Mouse (Mus musculus): ENCODE data around the gene Nup205. TPM values are rescaled to one million over a fixed set of nuclear protein-coding genes. Genes with fewer than 3 reads are reported as not detected.

Nup205 gene
- polyA plus RNA-seq, 1 experiment from 2014 or later = 46.7 TPM

GRCm38 (mm10) chr6:35254136-35254904, 77.1 kb downstream of the Nup205 start:
- Histone ChIP-seq H3K4me2 (replicated peaks; ENCODE audit: low read depth, low read length) (peak overlapping the region; percentile 66), H3K4me1 (ENCODE audit: control insufficient read depth, insufficient read depth, low read length) (peaks cover 28% of the 10 kb centered on the region), H3K4me3 (ENCODE audit: low read depth, low read length) (peak overlapping the region; percentile 77; the same call in 1 of the 2 replicates), H3K27me3 (ENCODE audit: control insufficient read depth, insufficient read depth, low read length) (no peaks in the 10 kb centered on the region), H3K9me3 (ENCODE audit: control insufficient read depth, low read depth, low read length) (no peaks in the 10 kb centered on the region), H3K27ac (ENCODE audit: low read length) (no peak overlapping the region), H3K9ac (replicated peaks; ENCODE audit: low read depth, low read length) (peak overlapping the region; percentile 67; the same call in 1 of the 2 replicates), H3K36me3 (ENCODE audit: control insufficient read depth, insufficient read depth, low read length) (no peaks in the 10 kb centered on the region)
- peak; percentile 51; the same call in 1 of the 2 replicates for ATAC-seq (ENCODE audit: insufficient number of reproducible peaks, insufficient read depth, low FRiP score, low read depth)
- WGBS = 46% methylated on average over 9 of the region's 9 CpGs

GRCm38 (mm10) chr6:35255017-35255416, 77.8 kb downstream of the Nup205 start:
- no peaks in the 10 kb centered on the region for H3K27me3 ChIP-seq (ENCODE audit: control insufficient read depth, insufficient read depth, low read length)
- no peaks in the 10 kb centered on the region for H3K36me3 ChIP-seq (ENCODE audit: control insufficient read depth, insufficient read depth, low read length)
- no peak overlapping the region; the same call in 1 of the 2 replicates for H3K9ac ChIP-seq (replicated peaks; ENCODE audit: low read depth, low read length)
- no peak for ATAC-seq (ENCODE audit: insufficient number of reproducible peaks, insufficient read depth, low FRiP score, low read depth)
- 70% methylated on average over 12 of the region's 12 CpGs for WGBS
- peak overlapping the region; percentile 66 for H3K4me2 ChIP-seq (replicated peaks; ENCODE audit: low read depth, low read length)
- peaks cover 28% of the 10 kb centered on the region for H3K4me1 ChIP-seq (ENCODE audit: control insufficient read depth, insufficient read depth, low read length)
- no peaks in the 10 kb centered on the region for H3K9me3 ChIP-seq (ENCODE audit: control insufficient read depth, low read depth, low read length)
- H3K4me3 ChIP-seq (ENCODE audit: low read depth, low read length) = peak overlapping the region; percentile 77; the same call in 1 of the 2 replicates
- no peak overlapping the region for H3K27ac ChIP-seq (ENCODE audit: low read length)

- WGBS = 79% methylated on average over 7 of the region's 7 CpGs
- Histone ChIP-seq H3K27ac (ENCODE audit: low read length) (no peak overlapping the region), H3K27me3 (ENCODE audit: control insufficient read depth, insufficient read depth, low read length) (no peaks in the 10 kb centered on the region), H3K36me3 (ENCODE audit: control insufficient read depth, insufficient read depth, low read length) (0 out of 2 replicates have a peak, but pooled peaks cover 4% of the 10 kb centered on the region), H3K4me1 (ENCODE audit: control insufficient read depth, insufficient read depth, low read length) (peaks cover 28% of the 10 kb centered on the region), H3K4me2 (replicated peaks; ENCODE audit: low read depth, low read length) (no peak overlapping the region), H3K9me3 (ENCODE audit: control insufficient read depth, low read depth, low read length) (no peaks in the 10 kb centered on the region), H3K4me3 (ENCODE audit: low read depth, low read length) (no peak overlapping the region), H3K9ac (replicated peaks; ENCODE audit: low read depth, low read length) (no peak overlapping the region)
- no peak for ATAC-seq (ENCODE audit: insufficient number of reproducible peaks, insufficient read depth, low FRiP score, low read depth)
Observed at GRCm38 (mm10) chr6:35256691-35257090, 79.5 kb downstream of the Nup205 start.

- Histone ChIP-seq H3K9ac (replicated peaks; ENCODE audit: low read depth, low read length) (no peak overlapping the region), H3K4me2 (replicated peaks; ENCODE audit: low read depth, low read length) (no peak overlapping the region), H3K27me3 (ENCODE audit: control insufficient read depth, insufficient read depth, low read length) (no peaks in the 10 kb centered on the region), H3K4me1 (ENCODE audit: control insufficient read depth, insufficient read depth, low read length) (peaks cover 28% of the 10 kb centered on the region), H3K27ac (ENCODE audit: low read length) (no peak overlapping the region), H3K4me3 (ENCODE audit: low read depth, low read length) (no peak overlapping the region), H3K9me3 (ENCODE audit: control insufficient read depth, low read depth, low read length) (no peaks in the 10 kb centered on the region), H3K36me3 (ENCODE audit: control insufficient read depth, insufficient read depth, low read length) (peaks cover 5% of the 10 kb centered on the region; the same call in 1 of the 2 replicates)
- ATAC-seq (ENCODE audit: insufficient number of reproducible peaks, insufficient read depth, low FRiP score, low read depth) = no peak
- 87% methylated on average over 13 of the region's 13 CpGs for WGBS
Observed at GRCm38 (mm10) chr6:35257626-35258190, 80.5 kb downstream of the Nup205 start.

- Histone ChIP-seq H3K9ac (replicated peaks; ENCODE audit: low read depth, low read length) (no peak overlapping the region), H3K4me1 (ENCODE audit: control insufficient read depth, insufficient read depth, low read length) (peaks cover 21% of the 10 kb centered on the region)
- 97% methylated on average over 2 of the region's 2 CpGs for WGBS
Observed at GRCm38 (mm10) chr6:35258922-35259321, 81.7 kb downstream of the Nup205 start.

GRCm38 (mm10) chr6:35259526-35259925, 82.3 kb downstream of the Nup205 start:
- 78% methylated on average over 5 of the region's 5 CpGs for WGBS
- H3K27ac ChIP-seq (ENCODE audit: low read length) = no peak overlapping the region
- H3K4me3 ChIP-seq (ENCODE audit: low read depth, low read length) = no peak overlapping the region
- H3K27me3 ChIP-seq (ENCODE audit: control insufficient read depth, insufficient read depth, low read length) = no peaks in the 10 kb centered on the region
- peaks cover 5% of the 10 kb centered on the region; the same call in 1 of the 2 replicates for H3K36me3 ChIP-seq (ENCODE audit: control insufficient read depth, insufficient read depth, low read length)
- no peaks in the 10 kb centered on the region for H3K9me3 ChIP-seq (ENCODE audit: control insufficient read depth, low read depth, low read length)
- H3K9ac ChIP-seq (replicated peaks; ENCODE audit: low read depth, low read length) = no peak overlapping the region
- peaks cover 15% of the 10 kb centered on the region for H3K4me1 ChIP-seq (ENCODE audit: control insufficient read depth, insufficient read depth, low read length)
- H3K4me2 ChIP-seq (replicated peaks; ENCODE audit: low read depth, low read length) = no peak overlapping the region
- no peak for ATAC-seq (ENCODE audit: insufficient number of reproducible peaks, insufficient read depth, low FRiP score, low read depth)

More at GRCm38 (mm10) chr6:35258922-35259321, 81.7 kb downstream of the Nup205 start:
- Histone ChIP-seq H3K4me2 (replicated peaks; ENCODE audit: low read depth, low read length) (no peak overlapping the region), H3K27me3 (ENCODE audit: control insufficient read depth, insufficient read depth, low read length) (no peaks in the 10 kb centered on the region), H3K36me3 (ENCODE audit: control insufficient read depth, insufficient read depth, low read length) (peaks cover 5% of the 10 kb centered on the region; the same call in 1 of the 2 replicates), H3K9me3 (ENCODE audit: control insufficient read depth, low read depth, low read length) (no peaks in the 10 kb centered on the region), H3K4me3 (ENCODE audit: low read depth, low read length) (no peak overlapping the region), H3K27ac (ENCODE audit: low read length) (no peak overlapping the region)
- ATAC-seq (ENCODE audit: insufficient number of reproducible peaks, insufficient read depth, low FRiP score, low read depth) = no peak

- Histone ChIP-seq H3K9ac (replicated peaks; ENCODE audit: low read depth, low read length) (no peak overlapping the region), H3K27me3 (ENCODE audit: control insufficient read depth, insufficient read depth, low read length) (no peaks in the 10 kb centered on the region), H3K27ac (ENCODE audit: low read length) (no peak overlapping the region), H3K4me3 (ENCODE audit: low read depth, low read length) (no peak overlapping the region), H3K9me3 (ENCODE audit: control insufficient read depth, low read depth, low read length) (no peaks in the 10 kb centered on the region), H3K4me2 (replicated peaks; ENCODE audit: low read depth, low read length) (no peak overlapping the region), H3K36me3 (ENCODE audit: control insufficient read depth, insufficient read depth, low read length) (peaks cover 5% of the 10 kb centered on the region; the same call in 1 of the 2 replicates), H3K4me1 (ENCODE audit: control insufficient read depth, insufficient read depth, low read length) (peaks cover 6% of the 10 kb centered on the region; the same call in 1 of the 2 replicates)
- no peak for ATAC-seq (ENCODE audit: insufficient number of reproducible peaks, insufficient read depth, low FRiP score, low read depth)
- WGBS = 80% methylated on average over 7 of the region's 7 CpGs
Observed at GRCm38 (mm10) chr6:35260531-35260930, 83.3 kb downstream of the Nup205 start.

GRCm38 (mm10) chr6:35265580-35266278, 88.5 kb downstream of the Nup205 start:
- no peak for ATAC-seq (ENCODE audit: insufficient number of reproducible peaks, insufficient read depth, low FRiP score, low read depth)
- WGBS = 86% methylated on average over 15 of the region's 15 CpGs
- H3K27ac ChIP-seq (ENCODE audit: low read length) = no peak overlapping the region

More at GRCm38 (mm10) chr6:35265580-35266278, 88.5 kb downstream of the Nup205 start:
- Histone ChIP-seq H3K4me3 (ENCODE audit: low read depth, low read length) (no peak overlapping the region), H3K4me2 (replicated peaks; ENCODE audit: low read depth, low read length) (no peak overlapping the region), H3K27me3 (ENCODE audit: control insufficient read depth, insufficient read depth, low read length) (no peaks in the 10 kb centered on the region), H3K36me3 (ENCODE audit: control insufficient read depth, insufficient read depth, low read length) (peaks cover 5% of the 10 kb centered on the region; the same call in 1 of the 2 replicates), H3K4me1 (ENCODE audit: control insufficient read depth, insufficient read depth, low read length) (no peaks in the 10 kb centered on the region), H3K9me3 (ENCODE audit: control insufficient read depth, low read depth, low read length) (no peaks in the 10 kb centered on the region), H3K9ac (replicated peaks; ENCODE audit: low read depth, low read length) (no peak overlapping the region)
